Mouse (Mus musculus) hindbrain, postnatal 0 days (tissue): ENCODE results near the gene Gm43064. TPM values are rescaled to one million over a fixed set of nuclear protein-coding genes. Genes with fewer than 3 reads are reported as not detected.
A peak's percentile ranks its signal among the peaks of the same experiment; 100 is the strongest.
"Not testable (repeated sequence)": the region's sequence is repeated elsewhere in the genome, so short reads cannot be mapped to it uniquely, and the experiment has no call there.

Source experiments
- ATAC-seq: fragments of 200-750 bp; cut with Nextera tagmentation; 2 replicates; pipeline ENCODE4 v1.8.0; 2017; ENCODE audit warnings: mild to moderate bottlenecking, moderate TSS enrichment, moderate library complexity
- DNase-seq: peaks from one replicate; pipeline ENCODE4 v3.0.0-alpha.2; 2015; ENCODE audit warnings: low spot score
- H3K27ac ChIP-seq: fragments of 300-500 bp; sonication (generic); 2 replicates; pipeline ENCODE4 v1.5.1; 2014; ENCODE audit warnings: mild to moderate bottlenecking
- H3K27me3 ChIP-seq: fragments of 300-500 bp; sonication (generic); 2 replicates; pipeline ENCODE4 v1.6.1; 2014; ENCODE audit warnings: low read length, mixed read lengths; ENCODE audit not compliant: insufficient read depth
- H3K36me3 ChIP-seq: fragments of 300-500 bp; sonication (generic); 2 replicates; pipeline ENCODE4 v1.6.1; 2014; ENCODE audit warnings: low read length, mixed read lengths; ENCODE audit not compliant: insufficient read depth
- H3K4me1 ChIP-seq: fragments of 300-500 bp; sonication (generic); 2 replicates; pipeline ENCODE4 v1.6.1; 2014; ENCODE audit warnings: antibody characterized with exemption, low read length, mixed read lengths; ENCODE audit not compliant: insufficient read depth
- H3K4me2 ChIP-seq: fragments of 300-500 bp; sonication (generic); 2 replicates; pipeline ENCODE4 v1.6.1; 2014; ENCODE audit warnings: low read depth, mild to moderate bottlenecking, low read length, moderate library complexity, mixed read lengths
- H3K4me3 ChIP-seq: fragments of 300-500 bp; sonication (generic); 2 replicates; pipeline ENCODE4 v1.5.1; 2014; ENCODE audit warnings: low read length
- H3K9ac ChIP-seq: fragments of 300-500 bp; sonication (generic); replicated peaks from 2 replicates; pipeline ENCODE4 v1.6.1; 2014; ENCODE audit warnings: mild to moderate bottlenecking, low read length, moderate library complexity, mixed read lengths
- H3K9me3 ChIP-seq: fragments of 300-500 bp; sonication (generic); 2 replicates; pipeline ENCODE4 v1.6.1; 2016; ENCODE audit warnings: low read length, mixed read lengths
- CTCF ChIP-seq: IDR thresholded peaks from 2 replicates; pipeline ENCODE4 v1.5.1; 2016; ENCODE audit warnings: antibody characterized with exemption, control low read depth, low read depth
- WGBS: fragments of 180-500 bp; shearing (Covaris S2); extraction: QIAGEN DNeasy Blood & Tissue Kit; methylation state at CpG from one replicate; pipeline ENCODE4 v1.1.7; 2014; 5-methylcytosine and 5-hydroxymethylcytosine counted together
- polyA plus RNA-seq: library from polyadenylated mRNA; unstranded; fragments of >200 nt; fragmentation: Nextera tagmentation; extraction: Ambion mirVana; gene quantifications from 2 replicates; pipeline ENCODE4 v1.2.1, GENCODE M21; 2015
- total RNA-seq: library from RNA; depleted of rRNA; stranded (reverse); fragments of >200 nt; gene quantifications from 2 replicates; pipeline ENCODE4 v1.2.3, GENCODE M21; 2014

Gm43064 gene
- total and polyA plus RNA-seq, 2 experiments from 2014 or later = 0.24 to 1.9 TPM

GRCm38 (mm10) chr3:103827548-103827947, 18.2 kb downstream of the Gm43064 start:
- no peak overlapping the region for H3K4me3 ChIP-seq
- TF ChIP-seq CTCF = peak; percentile 13; the same call in 1 of the 2 replicates
- no peak overlapping the region for H3K9ac ChIP-seq
- H3K4me1 ChIP-seq = no peaks in the 10 kb centered on the region
- H3K36me3 ChIP-seq = peaks cover 6% of the 10 kb centered on the region; the same call in 1 of the 2 replicates
- H3K9me3 ChIP-seq = no peaks in the 10 kb centered on the region
- H3K27ac ChIP-seq = no peak overlapping the region
- DNase-seq (no peak), ATAC-seq (no peak)
- no peaks in the 10 kb centered on the region for H3K27me3 ChIP-seq
- no peak overlapping the region for H3K4me2 ChIP-seq

- TF ChIP-seq CTCF = no peak
- H3K27me3 ChIP-seq = no peaks in the 10 kb centered on the region
- ATAC-seq (no peak), DNase-seq (no peak)
- no peak overlapping the region for H3K4me2 ChIP-seq
- H3K27ac ChIP-seq = no peak overlapping the region
- 89% methylated on average over 3 of the region's 3 CpGs for WGBS
- H3K9me3 ChIP-seq = no peaks in the 10 kb centered on the region
- no peak overlapping the region for H3K9ac ChIP-seq
- H3K4me3 ChIP-seq = no peak overlapping the region
- no peaks in the 10 kb centered on the region for H3K4me1 ChIP-seq
- H3K36me3 ChIP-seq = no peaks in the 10 kb centered on the region
These were observed 19.7 kb downstream of the Gm43064 start for GRCm38 (mm10) chr3:103829036-103829435.

GRCm38 (mm10) chr3:103830681-103831080, 21.3 kb downstream of the Gm43064 start:
- not testable (repeated sequence) for DNase-seq, ATAC-seq, H3K4me2 ChIP-seq, H3K4me1 ChIP-seq, H3K4me3 ChIP-seq, H3K27me3 ChIP-seq, H3K9me3 ChIP-seq, H3K9ac ChIP-seq, H3K36me3 ChIP-seq, H3K27ac ChIP-seq
- TF ChIP-seq CTCF = peak; percentile 22
- WGBS = 53% methylated on average over 1 of the region's 1 CpGs

- Histone ChIP-seq H3K4me2 (no peak overlapping the region), H3K9me3 (no peaks in the 10 kb centered on the region), H3K36me3 (no peaks in the 10 kb centered on the region), H3K4me3 (no peak overlapping the region), H3K27me3 (no peaks in the 10 kb centered on the region), H3K27ac (no peak overlapping the region), H3K4me1 (no peaks in the 10 kb centered on the region), H3K9ac (no peak overlapping the region)
- DNase-seq (no peak), ATAC-seq (no peak)
- 77% methylated on average over 7 of the region's 7 CpGs for WGBS
- no peak for TF ChIP-seq CTCF
These were observed 21.8 kb downstream of the Gm43064 start for GRCm38 (mm10) chr3:103831146-103831545.

GRCm38 (mm10) chr3:103832426-103832825, 23.1 kb downstream of the Gm43064 start, which contains the start of gene Bcl2l15:
Gene Bcl2l15, plus strand, starts transcription at chr3:103832601.
- TF ChIP-seq CTCF = no peak
- H3K9ac ChIP-seq = no peak within 1 kb of the TSS
- no peak within 1 kb of the TSS for H3K4me2 ChIP-seq
- DNase-seq (no peak), ATAC-seq (no peak)
- no peaks in the 10 kb centered on the region for H3K27me3 ChIP-seq
- no peak within 1 kb of the TSS for H3K4me3 ChIP-seq
- no peaks in the 10 kb centered on the region for H3K9me3 ChIP-seq
- H3K4me1 ChIP-seq = no peaks in the 10 kb centered on the region
- H3K36me3 ChIP-seq = no peaks in the 10 kb centered on the region
- no peak within 1 kb of the TSS for H3K27ac ChIP-seq

- Histone ChIP-seq H3K9me3 (no peaks in the 10 kb centered on the region), H3K36me3 (no peaks in the 10 kb centered on the region), H3K4me1 (no peaks in the 10 kb centered on the region), H3K27ac (no peak overlapping the region), H3K27me3 (no peaks in the 10 kb centered on the region), H3K4me3 (no peak overlapping the region), H3K4me2 (no peak overlapping the region), H3K9ac (no peak overlapping the region)
- TF ChIP-seq CTCF = no peak
- WGBS = 87% methylated on average over 2 of the region's 2 CpGs
- ATAC-seq (no peak), DNase-seq (no peak)
These were observed 24.6 kb downstream of the Gm43064 start for GRCm38 (mm10) chr3:103834001-103834400.

- ATAC-seq = no peak
These were observed 26.0 kb downstream of the Gm43064 start for GRCm38 (mm10) chr3:103835272-103835950.

More at GRCm38 (mm10) chr3:103835272-103835950, 26.0 kb downstream of the Gm43064 start:
- H3K27ac ChIP-seq = no peak overlapping the region
- H3K9ac ChIP-seq = no peak overlapping the region
- no peak for TF ChIP-seq CTCF
- H3K4me3 ChIP-seq = no peak overlapping the region
- no peaks in the 10 kb centered on the region for H3K4me1 ChIP-seq
- no peak overlapping the region for H3K4me2 ChIP-seq
- no peaks in the 10 kb centered on the region for H3K36me3 ChIP-seq
- WGBS = 78% methylated on average over 6 of the region's 6 CpGs
- H3K27me3 ChIP-seq = no peaks in the 10 kb centered on the region
- no peak for DNase-seq
- H3K9me3 ChIP-seq = no peaks in the 10 kb centered on the region
